In genomic region chr6:114012834-114013233, GRCm38 (mm10) we compare ENCODE assay signal across 9 mouse cellular contexts. TPM values are rescaled to one million over a fixed set of nuclear protein-coding genes. Genes with fewer than 3 reads are reported as not detected.
DNase-seq lines count a peak whose midpoint lies in the region; ATAC-seq and TF ChIP-seq lines count a peak whose summit lies in the region.
"Had no signal": no experiment of that assay in that cellular context is flagged by ENCODE, and none has a peak within 500 bp of the region (broad histone marks: within the 10 kb centered on the region; RNA-seq: fewer than 3 reads in every experiment).

No protein-coding gene starts in this region.

- H3K4me3 ChIP-seq in lung, adult 2 months (replicated peaks; ENCODE audit: extremely low read depth, low read depth, low read length), result no peak overlapping the region
- H3K4me3 ChIP-seq in midbrain, embryonic 13.5 days (replicated peaks), result no peak overlapping the region
- H3K4me3 ChIP-seq: erythroblast, embryonic 14.5 days had no signal

- H3K36me3 ChIP-seq in midbrain, embryonic 13.5 days, result no peaks in the 10 kb centered on the region

- H3K9me3 ChIP-seq in midbrain, embryonic 13.5 days, result no peaks in the 10 kb centered on the region

- DNase-seq in adrenal gland, postnatal 36 days, result peak; percentile 14 to 43
- peak; percentile 41 for DNase-seq in embryo, embryonic 10.5 days (ENCODE audit: low spot score)
- DNase-seq in kidney, adult 9 months, result peak; percentile 90
- DNase-seq in lung, adult 2 months, result peak; percentile 9
- DNase-seq in adipocyte (ENCODE audit: low spot score), result no peak
- DNase-seq in heart, adult 8-10 months (ENCODE audit: low spot score), result no peak
- no peak for DNase-seq in right cerebral cortex, adult 18-20 months

- no peaks in the 10 kb centered on the region for H3K27me3 ChIP-seq in midbrain, embryonic 13.5 days

- H3K27ac ChIP-seq in midbrain, embryonic 13.5 days, result no peak overlapping the region

- no peak for ATAC-seq in midbrain, embryonic 13.5 days

- WGBS in lung, adult 2 months, result 20% methylated on average over 9 of the region's 9 CpGs
- WGBS in midbrain, embryonic 13.5 days, result 28% methylated on average over 9 of the region's 9 CpGs

- no peak for TF ChIP-seq POLR2A in lung, adult 2 months (IDR thresholded peaks at IDR 0.05; ENCODE audit: borderline replicate concordance, extremely low read depth, low read depth, low read length)

- no peak overlapping the region for H3K4me2 ChIP-seq in midbrain, embryonic 13.5 days (replicated peaks)

- no peaks in the 10 kb centered on the region for H3K4me1 ChIP-seq in lung, adult 2 months (ENCODE audit: control insufficient read depth, insufficient read depth, low read length)
- H3K4me1 ChIP-seq in midbrain, embryonic 13.5 days (replicated peaks), result no peaks in the 10 kb centered on the region

- TF ChIP-seq CTCF in lung, adult 2 months (IDR thresholded peaks at IDR 0.05; ENCODE audit: insufficient read depth, low read length), result no peak

- no peak overlapping the region for H3K9ac ChIP-seq in midbrain, embryonic 13.5 days (replicated peaks)

RNA-seq across cellular contexts. Expression of gene Atp2b2, which starts 29.6 kb away (rescaled TPM):
- 1 to 10 TPM; 3.9 to 6.1 TPM for total RNA-seq in adrenal gland, postnatal 36 days (2021)
- polyA plus RNA-seq in lung, adult 2 months (2012; rRNA removed), result 1.6 and 2.8 TPM in 2 replicates
- polyA plus RNA-seq in midbrain, embryonic 13.5 days (2015; fragmentation: Nextera tagmentation; extraction: Ambion mirVana), result 13.4 and 13.5 TPM in 2 replicates
- total RNA-seq in heart, adult 8-10 months (2022), result 1 to 10 TPM; 1.0 to 3.0 (median 1.6) TPM
- polyA plus RNA-seq: erythroblast, embryonic 14.5 days had no signal

Comparison
In these comparisons a context has a peak if more than half of its experiments do, and no peak if none do; other contexts are left out.
1. DNase-seq: peak in adrenal gland, postnatal 36 days (2 of 2), embryo, embryonic 10.5 days (single experiment), kidney, adult 9 months (single experiment) and lung, adult 2 months (single experiment); none in adipocyte (single experiment), heart, adult 8-10 months (single experiment) and right cerebral cortex, adult 18-20 months (single experiment).